Mouse (Mus musculus) left cerebral cortex, postnatal 14 days (tissue): ENCODE measurements around the gene Tom1l2. TPM values are rescaled to one million over a fixed set of nuclear protein-coding genes. Genes with fewer than 3 reads are reported as not detected.

Experiments used
- DNase-seq, 2 experiments: peaks; one replicate each; pipeline ENCODE4 v3.0.0; 2021 to 2022; ENCODE audit warnings: low spot score in 2 of 2, mixed read lengths in 1 of 2
- intact Hi-C: fragments of 180-260 bp; cut with DNase I; formaldehyde crosslinking; loops from one replicate; pipeline ENCODE4 v1.15.1; 2025
- total RNA-seq, 2 experiments: library from RNA; stranded (reverse); gene quantifications; 2 replicates each; pipeline ENCODE4 v1.2.3; 2021

The Tom1l2 gene
- total RNA-seq, 2 experiments from 2014 or later, result 163 to 172 TPM

GRCm38 (mm10) chr11:60280429-60281414 is 72.0 kb downstream of the Tom1l2 start:
- intact Hi-C loops, result no loop called here
- no peak for DNase-seq

- DNase-seq, result no peak
- intact Hi-C loops, result no loop called here
Measured at GRCm38 (mm10) chr11:60279483-60279882, 73.2 kb downstream of the Tom1l2 start.

GRCm38 (mm10) chr11:60277771-60278170 is 74.9 kb downstream of the Tom1l2 start:
- intact Hi-C loops, result no loop called here
- DNase-seq, result no peak

GRCm38 (mm10) chr11:60277164-60277740 is 75.5 kb downstream of the Tom1l2 start:
- no peak for DNase-seq
- intact Hi-C loops, result no loop called here

- intact Hi-C loops, result no loop called here
- no peak for DNase-seq
Measured at GRCm38 (mm10) chr11:60276408-60277093, 76.2 kb downstream of the Tom1l2 start.

- intact Hi-C loops, result no loop called here
- no peak for DNase-seq
Measured at GRCm38 (mm10) chr11:60273273-60273805, 79.4 kb downstream of the Tom1l2 start.

- intact Hi-C loops, result no loop called here
- no peak for DNase-seq
Measured at GRCm38 (mm10) chr11:60268563-60268962, 84.1 kb downstream of the Tom1l2 start.

- intact Hi-C loops, result no loop called here
- DNase-seq, result no peak
Measured at GRCm38 (mm10) chr11:60265271-60265985, 87.3 kb downstream of the Tom1l2 start.

- no peak for DNase-seq
- intact Hi-C loops, result no loop called here
Measured at GRCm38 (mm10) chr11:60264651-60265050, 88.1 kb downstream of the Tom1l2 start.

GRCm38 (mm10) chr11:60262396-60262795 is 90.3 kb downstream of the Tom1l2 start:
- DNase-seq, result no peak
- intact Hi-C loops, result no loop called here

- no peak for DNase-seq
- intact Hi-C loops, result no loop called here
Measured at GRCm38 (mm10) chr11:60260743-60261142, 92.0 kb downstream of the Tom1l2 start.

GRCm38 (mm10) chr11:60257696-60258095 is 95.0 kb downstream of the Tom1l2 start:
- intact Hi-C loops, result no loop called here
- DNase-seq, result no peak

GRCm38 (mm10) chr11:60256713-60257112 is 96.0 kb downstream of the Tom1l2 start:
- intact Hi-C loops, result no loop called here
- no peak for DNase-seq

GRCm38 (mm10) chr11:60256176-60256681 is 96.5 kb downstream of the Tom1l2 start:
- peak; percentile 44 for DNase-seq
- intact Hi-C loops, result no loop called here

- intact Hi-C loops, result no loop called here
- DNase-seq, result no peak
Measured at GRCm38 (mm10) chr11:60255639-60256038, 97.1 kb downstream of the Tom1l2 start.

- intact Hi-C loops, result no loop called here
- DNase-seq, result no peak
Measured at GRCm38 (mm10) chr11:60255181-60255580, 97.5 kb downstream of the Tom1l2 start.

GRCm38 (mm10) chr11:60254308-60254707 is 98.4 kb downstream of the Tom1l2 start:
- intact Hi-C loops, result loop anchor here (5.0 kb wide), 1 partner anchor 38 kb away; no protein-coding TSS in a partner anchor

GRCm38 (mm10) chr11:60253546-60253945 is 99.2 kb downstream of the Tom1l2 start:
- DNase-seq, result no peak
- intact Hi-C loops, result loop anchor here (5.0 kb wide), 1 partner anchor 39 kb away; no protein-coding TSS in a partner anchor

More at GRCm38 (mm10) chr11:60254308-60254707, 98.4 kb downstream of the Tom1l2 start:
- DNase-seq, result no peak
